Mouse (Mus musculus) midbrain, embryonic 16.5 days (tissue): ENCODE measurements at regions not wholly inside any gene's neighbourhood (a gene's known extent, or its start where the extent isn't known, plus 50 kb on each side); places are given as distances from the start of the nearest gene placed in this dataset.
"Not testable (repeated sequence)": the region's sequence is repeated elsewhere in the genome, so short reads cannot be mapped to it uniquely, and the experiment has no call there.

ENCODE experiments used
- ATAC-seq: fragments of 200-750 bp; cut with Nextera tagmentation; 2 replicates; pipeline ENCODE4 v1.8.0; 2017; ENCODE audit warnings: moderate TSS enrichment
- H3K27ac ChIP-seq: fragments of 300-500 bp; sonication (generic); 2 replicates; pipeline ENCODE4 v1.5.1; 2014; ENCODE audit warnings: mild to moderate bottlenecking, low read length, mixed read lengths
- H3K27me3 ChIP-seq: fragments of 300-500 bp; sonication (generic); 2 replicates; pipeline ENCODE4 v1.6.1; 2014; ENCODE audit warnings: low read depth, low read length, mixed read lengths; ENCODE audit not compliant: control insufficient read depth, insufficient read depth
- H3K36me3 ChIP-seq: fragments of 300-500 bp; sonication (generic); 2 replicates; pipeline ENCODE4 v1.6.1; 2014; ENCODE audit warnings: mild to moderate bottlenecking, low read length, moderate library complexity, mixed read lengths; ENCODE audit not compliant: control insufficient read depth, insufficient read depth
- H3K4me1 ChIP-seq: fragments of 300-500 bp; sonication (generic); 2 replicates; pipeline ENCODE4 v1.6.1; 2014; ENCODE audit warnings: mild to moderate bottlenecking, low read length, mixed read lengths; ENCODE audit not compliant: control insufficient read depth, insufficient read depth
- H3K4me2 ChIP-seq: fragments of 300-500 bp; sonication (generic); 2 replicates; pipeline ENCODE4 v1.6.1; 2014; ENCODE audit warnings: mild to moderate bottlenecking, low read length, mixed read lengths
- H3K4me3 ChIP-seq: fragments of 300-500 bp; sonication (generic); 2 replicates; pipeline ENCODE4 v1.5.1; 2014; ENCODE audit warnings: low read depth, mild to moderate bottlenecking, low read length, moderate library complexity, mixed read lengths
- H3K9ac ChIP-seq: fragments of 300-500 bp; sonication (generic); 2 replicates; pipeline ENCODE4 v1.6.1; 2014; ENCODE audit warnings: low read depth, low read length, mixed read lengths
- H3K9me3 ChIP-seq: fragments of 300-500 bp; sonication (generic); replicated peaks from 2 replicates; pipeline ENCODE4 v1.6.1; 2014; ENCODE audit warnings: mild to moderate bottlenecking, low read length, mixed read lengths; ENCODE audit not compliant: control insufficient read depth, poor library complexity, severe bottlenecking
- WGBS: fragments of 180-500 bp; shearing (Covaris S2); extraction: QIAGEN DNeasy Blood & Tissue Kit; methylation state at CpG from one replicate; pipeline ENCODE4 v1.1.7; 2014; 5-methylcytosine and 5-hydroxymethylcytosine counted together

- H3K4me3 ChIP-seq: no peak overlapping the region
- H3K4me1 ChIP-seq: no peaks in the 10 kb centered on the region
- WGBS: 96% methylated on average over 1 of the region's 1 CpGs
- ATAC-seq: no peak
- no peaks in the 10 kb centered on the region for H3K9me3 ChIP-seq
- no peaks in the 10 kb centered on the region for H3K36me3 ChIP-seq
- H3K4me2 ChIP-seq: no peak overlapping the region
- no peak overlapping the region for H3K9ac ChIP-seq
- H3K27me3 ChIP-seq: no peaks in the 10 kb centered on the region
- no peak overlapping the region for H3K27ac ChIP-seq
Observed at GRCm38 (mm10) chr3:18428908-18429307, 480.7 kb downstream of the Cypt12 start.

DNA sequence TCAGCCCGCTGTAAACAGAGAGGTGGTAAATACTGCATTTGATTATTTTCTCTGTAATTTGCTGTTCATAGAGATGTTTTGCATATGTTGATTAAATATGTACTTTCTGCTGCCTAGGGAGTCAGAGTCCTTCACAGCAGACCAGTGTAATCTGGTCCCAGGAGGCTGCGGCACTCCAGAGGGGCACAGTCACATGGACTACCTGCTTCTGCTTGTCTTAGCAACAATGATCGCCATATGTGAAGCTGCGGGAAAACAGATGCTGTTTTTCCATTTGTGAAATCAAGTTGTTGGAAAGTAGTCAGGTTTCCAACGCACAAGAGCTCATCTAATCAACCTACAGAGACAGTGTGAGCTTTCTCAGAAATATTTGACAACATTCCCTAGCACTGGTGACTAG lies 490.6 kb downstream of the Cypt12 start:
- Histone ChIP-seq H3K27ac (no peak overlapping the region), H3K36me3 (no peaks in the 10 kb centered on the region), H3K9ac (no peak overlapping the region), H3K4me2 (no peak overlapping the region), H3K4me1 (no peaks in the 10 kb centered on the region), H3K9me3 (no peaks in the 10 kb centered on the region), H3K27me3 (no peaks in the 10 kb centered on the region), H3K4me3 (no peak overlapping the region)
- WGBS: 83% methylated on average over 5 of the region's 5 CpGs
- ATAC-seq: no peak

- Histone ChIP-seq H3K9ac (no peak overlapping the region), H3K4me2 (no peak overlapping the region), H3K27me3 (no peaks in the 10 kb centered on the region), H3K27ac (no peak overlapping the region), H3K4me1 (no peaks in the 10 kb centered on the region), H3K36me3 (no peaks in the 10 kb centered on the region), H3K9me3 (no peaks in the 10 kb centered on the region), H3K4me3 (no peak overlapping the region)
- no peak for ATAC-seq
- WGBS: 91% methylated on average over 3 of the region's 3 CpGs
Observed at GRCm38 (mm10) chr3:18452197-18452933, 504.2 kb downstream of the Cypt12 start.

- Histone ChIP-seq H3K27me3 (no peaks in the 10 kb centered on the region), H3K9ac (no peak overlapping the region), H3K4me2 (no peak overlapping the region), H3K9me3 (no peaks in the 10 kb centered on the region), H3K4me1 (no peaks in the 10 kb centered on the region), H3K4me3 (no peak overlapping the region), H3K27ac (no peak overlapping the region), H3K36me3 (no peaks in the 10 kb centered on the region)
- WGBS: 25% methylated on average over 1 of the region's 3 CpGs
- ATAC-seq: peak; percentile 78
Observed at GRCm38 (mm10) chr3:18453220-18453985, 505.2 kb downstream of the Cypt12 start.

DNA sequence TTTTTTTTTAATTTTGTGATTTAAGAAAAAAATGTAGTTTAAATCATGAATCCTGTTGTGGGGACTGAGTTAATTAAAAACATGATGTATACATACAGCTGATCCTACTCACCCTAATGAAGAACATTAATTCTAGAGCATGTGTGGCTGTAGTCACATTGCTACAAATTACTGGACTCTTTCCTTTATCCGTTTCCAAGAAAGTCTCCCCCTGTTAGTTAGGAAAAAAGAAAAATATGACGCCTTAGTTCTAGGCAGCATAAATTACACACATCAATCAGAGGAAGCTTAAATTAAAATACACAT lies 505.7 kb downstream of the Cypt12 start:
- H3K27ac ChIP-seq: no peak overlapping the region
- H3K9ac ChIP-seq: no peak overlapping the region
- no peak overlapping the region for H3K4me2 ChIP-seq
- ATAC-seq: 0 out of 2 replicates have a peak, but pooled peaks have one; percentile 36
- no peaks in the 10 kb centered on the region for H3K36me3 ChIP-seq
- H3K27me3 ChIP-seq: no peaks in the 10 kb centered on the region
- 15% methylated on average over 2 of the region's 2 CpGs for WGBS
- no peak overlapping the region for H3K4me3 ChIP-seq
- H3K4me1 ChIP-seq: no peaks in the 10 kb centered on the region
- H3K9me3 ChIP-seq: no peaks in the 10 kb centered on the region

DNA sequence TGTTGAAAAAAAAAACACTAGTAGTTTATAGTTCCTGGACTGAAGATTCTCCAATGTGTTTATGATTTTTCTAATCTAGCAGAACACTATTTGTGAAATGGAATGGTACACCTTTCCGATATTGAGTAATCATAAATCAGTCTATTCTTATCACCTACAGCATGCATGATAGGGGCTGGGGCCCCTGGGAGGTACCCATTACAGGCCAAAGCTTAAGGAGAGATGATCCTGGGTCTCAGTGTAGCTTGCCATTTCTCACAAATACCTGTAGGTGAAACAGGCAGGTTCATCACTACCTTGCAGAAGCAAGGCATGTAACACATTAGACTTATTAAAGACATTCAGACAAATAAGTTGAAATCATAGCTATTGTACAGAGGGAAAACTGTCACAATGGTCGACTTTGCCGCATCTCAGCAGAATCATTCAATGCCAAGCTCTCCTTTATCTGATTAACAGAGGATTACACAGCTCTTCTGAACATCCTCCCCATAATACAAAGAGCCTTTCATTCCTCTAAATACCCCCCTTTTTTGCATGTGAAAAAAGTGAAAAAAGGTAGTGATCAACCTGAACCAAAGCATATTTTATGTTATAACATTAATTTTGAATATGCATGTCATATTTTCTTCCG lies 506.5 kb downstream of the Cypt12 start:
- H3K36me3 ChIP-seq, H3K9me3 ChIP-seq, H3K27me3 ChIP-seq, ATAC-seq, H3K4me3 ChIP-seq, H3K4me2 ChIP-seq, H3K4me1 ChIP-seq, H3K9ac ChIP-seq, H3K27ac ChIP-seq: not testable (repeated sequence)
- WGBS: 66% methylated on average over 2 of the region's 4 CpGs

GRCm38 (mm10) chr3:18456033-18456690 lies 508.0 kb downstream of the Cypt12 start:
- H3K9me3 ChIP-seq: no peaks in the 10 kb centered on the region
- no peaks in the 10 kb centered on the region for H3K36me3 ChIP-seq
- no peak overlapping the region for H3K4me3 ChIP-seq
- WGBS: 68% methylated on average over 2 of the region's 2 CpGs
- no peak overlapping the region for H3K27ac ChIP-seq
- no peak overlapping the region for H3K4me2 ChIP-seq
- no peaks in the 10 kb centered on the region for H3K4me1 ChIP-seq
- H3K9ac ChIP-seq: no peak overlapping the region
- ATAC-seq: no peak
- H3K27me3 ChIP-seq: no peaks in the 10 kb centered on the region

DNA sequence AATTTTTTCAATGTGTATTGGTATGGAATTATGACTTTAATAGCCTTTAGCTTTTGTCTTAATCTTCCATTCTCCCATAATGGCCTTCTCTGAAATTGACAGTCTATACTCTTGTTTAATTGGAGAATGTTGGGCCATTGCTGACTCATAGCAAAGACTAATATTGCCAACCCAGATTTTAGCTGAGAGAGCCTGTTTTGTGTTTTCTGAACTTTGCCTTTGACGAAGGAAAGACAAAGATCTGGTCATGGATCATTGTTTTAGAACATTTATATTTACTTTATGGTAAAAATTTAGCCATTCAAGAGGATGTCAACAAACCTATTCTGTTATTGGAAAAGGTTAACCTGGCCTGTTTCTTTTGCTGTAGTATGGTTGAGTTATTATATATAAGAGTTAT lies 512.1 kb downstream of the Cypt12 start:
- ATAC-seq: no peak
- H3K4me2 ChIP-seq: no peak overlapping the region
- no peak overlapping the region for H3K4me3 ChIP-seq
- H3K4me1 ChIP-seq: no peaks in the 10 kb centered on the region
- H3K9me3 ChIP-seq: no peaks in the 10 kb centered on the region
- 92% methylated on average over 1 of the region's 1 CpGs for WGBS
- no peak overlapping the region for H3K27ac ChIP-seq
- H3K9ac ChIP-seq: no peak overlapping the region
- no peaks in the 10 kb centered on the region for H3K27me3 ChIP-seq
- no peaks in the 10 kb centered on the region for H3K36me3 ChIP-seq

- H3K9ac ChIP-seq: no peak overlapping the region
- H3K27ac ChIP-seq: no peak overlapping the region
- no peak for ATAC-seq
- WGBS: 92% methylated on average over 3 of the region's 3 CpGs
- H3K9me3 ChIP-seq: no peaks in the 10 kb centered on the region
- H3K4me2 ChIP-seq: no peak overlapping the region
- H3K4me3 ChIP-seq: no peak overlapping the region
- no peaks in the 10 kb centered on the region for H3K4me1 ChIP-seq
- no peaks in the 10 kb centered on the region for H3K36me3 ChIP-seq
- no peaks in the 10 kb centered on the region for H3K27me3 ChIP-seq
Observed at GRCm38 (mm10) chr3:18471846-18472245, 523.6 kb downstream of the Cypt12 start.
